Mouse (Mus musculus) hindbrain, embryonic 15.5 days (tissue): ENCODE measurements at regions not wholly inside any gene's neighbourhood (a gene's known extent, or its start where the extent isn't known, plus 50 kb on each side); places are given as distances from the start of the nearest gene placed in this dataset. TPM values are rescaled to one million over a fixed set of nuclear protein-coding genes. Genes with fewer than 3 reads are reported as not detected.

ENCODE experiments used
- ATAC-seq: fragments of 200-750 bp; cut with Nextera tagmentation; 2 replicates; pipeline ENCODE4 v1.8.0; 2017; ENCODE audit warnings: low read depth, moderate number of reproducible peaks, moderate TSS enrichment; ENCODE audit not compliant: low FRiP score
- H3K27ac ChIP-seq: fragments of 300-500 bp; sonication (generic); replicated peaks from 2 replicates; pipeline ENCODE4 v1.5.1; 2015; ENCODE audit warnings: mild to moderate bottlenecking, inconsistent platforms
- H3K27me3 ChIP-seq: fragments of 300-500 bp; sonication (generic); 2 replicates; pipeline ENCODE4 v1.6.1; 2015; ENCODE audit warnings: control low read depth, inconsistent platforms
- H3K36me3 ChIP-seq: fragments of 300-500 bp; sonication (generic); 2 replicates; pipeline ENCODE4 v1.6.1; 2015; ENCODE audit warnings: control low read depth, inconsistent platforms
- H3K4me1 ChIP-seq: fragments of 300-500 bp; sonication (generic); replicated peaks from 2 replicates; pipeline ENCODE4 v1.6.1; 2015; ENCODE audit warnings: control low read depth, inconsistent platforms
- H3K4me2 ChIP-seq: fragments of 300-500 bp; sonication (generic); 2 replicates; pipeline ENCODE4 v1.6.1; 2015; ENCODE audit warnings: moderate library complexity, mild to moderate bottlenecking, inconsistent platforms
- H3K4me3 ChIP-seq: fragments of 300-500 bp; sonication (generic); 2 replicates; pipeline ENCODE4 v1.5.1; 2015; ENCODE audit warnings: mild to moderate bottlenecking, inconsistent platforms
- H3K9ac ChIP-seq: fragments of 300-500 bp; sonication (generic); 2 replicates; pipeline ENCODE4 v1.6.1; 2015; ENCODE audit warnings: inconsistent platforms
- H3K9me3 ChIP-seq: fragments of 300-500 bp; sonication (generic); 2 replicates; pipeline ENCODE4 v1.6.1; 2016; ENCODE audit warnings: control low read depth, inconsistent platforms
- WGBS: fragments of 180-500 bp; shearing (Covaris S2); methylation state at CpG from one replicate; pipeline ENCODE4 v1.1.7; 2015; 5-methylcytosine and 5-hydroxymethylcytosine counted together
- microRNA-seq: library from miRNA; unstranded; fragments of <30 nt; microRNA quantifications from one replicate; pipeline ENCODE4, GENCODE M21; 2016

DNA sequence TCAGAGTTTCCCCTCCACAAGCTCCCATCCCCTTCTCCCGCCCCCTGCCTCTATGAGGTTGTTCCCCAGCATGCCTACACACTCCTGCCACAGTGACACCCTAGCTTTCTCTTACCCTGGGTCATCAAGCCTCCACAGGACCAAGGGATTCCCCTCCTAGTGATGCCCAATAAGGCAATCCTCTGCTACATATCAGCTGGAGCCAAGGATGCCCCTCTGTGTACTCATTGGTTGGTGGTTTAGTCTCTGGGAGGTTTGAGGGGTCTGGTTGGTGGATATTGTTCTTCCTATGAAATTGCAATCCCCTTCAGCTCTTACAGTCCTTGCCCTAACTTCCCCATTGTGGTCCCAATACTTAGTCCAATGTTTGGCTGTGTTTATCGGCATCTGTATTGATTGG is 317.4 kb upstream of the Olfr161 start:
- WGBS, result 73% methylated on average over 2 of the region's 2 CpGs
- Histone ChIP-seq H3K9me3 (peaks cover 83% of the 10 kb centered on the region), H3K4me2 (no peak overlapping the region), H3K4me1 (no peaks in the 10 kb centered on the region), H3K4me3 (no peak overlapping the region), H3K36me3 (no peaks in the 10 kb centered on the region), H3K9ac (no peak overlapping the region), H3K27me3 (no peaks in the 10 kb centered on the region), H3K27ac (no peak overlapping the region)
- ATAC-seq, result no peak

Small RNA genes lying in the stretch of these regions (microRNA-seq; reads per million reads assigned to microRNA genes)
- not detected for gene Gm23215
